Mouse (Mus musculus): ENCODE results near the gene Jup.
"Not testable (repeated sequence)": the region's sequence is repeated elsewhere in the genome, so short reads cannot be mapped to it uniquely, and the experiment has no call there.

Gene Jup

DNA sequence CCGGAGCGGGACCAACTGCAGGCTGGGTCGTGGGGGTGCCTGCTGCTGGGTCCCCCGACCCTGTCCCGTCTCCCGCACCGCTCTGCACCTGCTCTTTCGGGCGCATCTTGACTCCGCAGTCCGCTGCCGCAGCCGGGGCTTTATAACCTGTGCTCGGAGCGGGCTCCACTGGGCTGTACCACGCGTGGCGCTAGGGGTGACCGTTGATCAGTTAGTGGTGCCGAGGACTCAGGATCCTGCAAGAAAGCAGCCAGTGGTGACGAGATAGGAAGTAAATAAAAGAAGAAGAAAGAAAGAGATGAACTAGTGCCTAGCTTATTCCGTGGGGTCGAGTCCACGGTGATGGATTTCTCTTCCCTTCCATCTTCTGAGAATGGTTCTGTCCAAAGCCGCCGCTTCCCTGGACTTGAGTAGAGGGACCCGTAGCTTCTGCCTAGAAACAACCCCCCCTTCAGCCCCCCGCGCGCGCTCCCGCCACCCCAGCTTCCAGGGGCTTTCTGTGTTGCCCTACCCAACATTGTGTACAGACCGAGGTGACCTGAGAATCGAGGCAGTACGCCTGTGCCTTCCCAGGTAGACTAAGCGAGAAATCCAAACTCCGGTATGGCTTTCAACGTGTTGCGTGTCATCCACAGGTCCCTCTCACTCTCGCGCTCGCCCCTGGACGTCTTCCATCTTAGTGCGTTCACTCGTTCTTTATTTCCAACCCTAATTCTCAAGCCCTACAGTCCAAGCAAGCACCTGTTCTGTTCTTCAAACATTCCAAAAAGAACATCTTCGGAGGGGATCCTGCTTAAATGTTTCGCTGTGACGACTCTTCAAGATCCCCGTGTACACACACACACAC lies 41.4 kb downstream of the Jup start, which contains the start of gene Hap1:
TSS of gene Hap1 (minus strand) at position 157 of the 847 bp plus-strand sequence.
- DNase-seq: peak; percentile 84

DNA sequence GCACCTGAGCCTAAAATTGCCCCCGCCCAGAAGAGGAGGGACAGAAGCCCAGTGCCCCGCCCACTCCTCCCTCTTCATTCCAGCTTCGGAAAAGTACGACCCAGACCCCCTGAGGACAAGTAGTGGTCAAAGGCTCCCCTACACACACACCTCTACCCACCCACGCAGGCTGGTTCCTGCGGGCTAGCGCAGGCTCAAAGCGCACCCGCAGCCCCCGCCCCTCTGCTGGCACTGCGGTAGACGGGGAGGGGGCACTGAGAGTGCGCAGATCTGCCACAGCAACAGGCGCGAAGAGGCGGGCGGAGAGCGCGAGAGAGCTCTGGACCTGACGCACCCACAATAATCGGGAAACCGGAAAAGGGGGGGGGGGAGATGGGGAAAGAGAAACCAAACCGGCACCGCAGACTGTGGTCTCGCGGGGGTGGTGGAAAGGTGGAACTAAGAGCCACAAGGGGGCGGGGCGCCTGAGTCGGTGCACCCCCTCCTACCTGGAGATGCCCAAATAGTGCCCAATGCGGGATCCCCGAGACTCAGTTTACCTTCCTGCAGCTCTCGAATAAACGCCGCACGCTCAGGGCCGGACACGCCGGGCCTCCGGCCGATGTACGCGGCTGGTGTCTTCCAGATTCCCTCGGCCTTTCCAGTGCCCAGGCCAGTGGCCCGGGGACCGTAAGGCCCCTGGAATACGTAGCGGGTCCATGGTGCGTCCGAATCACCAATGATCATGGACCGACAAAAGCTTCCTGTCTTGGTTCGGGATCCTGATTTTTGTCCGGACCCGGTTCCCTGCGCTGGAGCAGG lies 42.2 kb downstream of the Jup start:
- DNase-seq: peak; percentile 62

DNA sequence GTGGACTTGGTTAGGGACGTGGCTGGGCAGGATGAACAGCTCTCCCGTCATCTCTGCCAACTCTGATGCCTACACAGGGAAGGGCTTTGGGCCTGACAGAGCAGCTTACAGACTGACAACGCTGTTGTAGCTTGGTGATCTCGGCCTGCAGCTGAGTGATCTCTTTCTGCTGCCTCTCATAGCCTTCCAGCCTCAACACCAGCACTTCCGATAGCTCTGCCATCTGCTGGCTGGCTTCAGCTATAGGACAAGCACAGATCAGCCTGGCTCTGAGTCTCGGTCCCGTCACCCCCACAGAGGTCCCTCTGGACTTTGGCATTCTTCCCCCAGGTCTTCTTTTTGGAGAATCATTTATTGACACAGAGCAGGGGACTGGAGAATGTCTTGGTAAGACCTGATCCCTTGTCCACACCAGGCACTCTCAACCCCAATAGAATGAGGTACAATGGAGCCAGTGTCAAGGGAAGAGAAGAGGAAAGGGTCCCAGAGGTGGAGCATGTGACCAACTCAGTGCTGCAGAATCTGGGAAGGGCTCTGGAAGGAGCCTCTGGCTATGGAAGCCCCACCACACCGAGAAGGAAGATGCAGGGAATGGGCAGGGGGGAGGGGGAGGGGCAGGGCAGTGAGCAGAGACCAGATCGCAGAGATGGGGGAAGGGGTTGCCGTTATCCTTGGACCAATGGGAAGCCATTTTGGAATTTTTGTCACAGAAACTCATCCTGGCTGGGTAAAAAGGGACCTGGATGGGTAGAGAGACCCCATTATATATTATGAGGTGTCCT lies 45.3 kb downstream of the Jup start:
- peak; percentile 59 for DNase-seq

DNA sequence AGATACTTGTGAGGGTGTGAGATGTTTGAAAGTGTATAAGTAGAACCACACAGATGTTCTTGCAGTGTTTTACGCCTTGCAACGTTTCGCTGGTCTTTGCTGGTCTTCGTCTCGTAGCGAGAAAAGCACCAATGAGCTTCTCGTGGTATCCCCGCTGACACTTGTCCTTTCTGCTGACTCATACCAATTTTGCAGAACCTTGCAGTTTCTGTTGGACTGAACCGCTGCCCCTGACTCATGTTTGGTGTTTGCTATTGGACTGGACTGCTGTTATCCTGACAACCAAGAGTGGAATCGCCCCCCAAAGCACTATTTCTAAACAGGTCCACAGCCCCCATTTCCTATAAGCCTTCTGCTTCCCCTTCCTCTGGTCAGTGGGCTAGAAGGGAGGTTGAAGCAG lies 53.3 kb downstream of the Jup start:
- no peak for DNase-seq

DNA sequence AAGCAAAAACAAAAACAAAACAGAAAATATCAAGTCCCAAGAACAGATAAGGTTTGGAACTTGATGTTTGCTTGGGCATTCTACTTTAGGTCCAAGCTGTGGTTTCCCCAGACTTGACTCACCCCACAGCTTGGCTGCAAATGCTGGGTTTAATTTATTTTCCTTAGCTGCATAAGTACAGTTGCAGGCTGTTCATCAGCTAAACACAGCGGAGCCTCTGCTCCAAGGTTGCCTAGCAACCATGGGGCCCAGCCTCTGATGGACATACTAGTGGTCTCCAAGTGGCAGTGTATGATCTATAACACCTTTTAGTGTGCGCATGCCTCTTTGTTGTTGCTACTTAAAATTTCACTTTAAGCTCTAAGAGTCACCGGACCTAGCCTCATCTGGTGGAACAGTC lies 61.8 kb downstream of the Jup start:
- DNase-seq: no peak

DNA sequence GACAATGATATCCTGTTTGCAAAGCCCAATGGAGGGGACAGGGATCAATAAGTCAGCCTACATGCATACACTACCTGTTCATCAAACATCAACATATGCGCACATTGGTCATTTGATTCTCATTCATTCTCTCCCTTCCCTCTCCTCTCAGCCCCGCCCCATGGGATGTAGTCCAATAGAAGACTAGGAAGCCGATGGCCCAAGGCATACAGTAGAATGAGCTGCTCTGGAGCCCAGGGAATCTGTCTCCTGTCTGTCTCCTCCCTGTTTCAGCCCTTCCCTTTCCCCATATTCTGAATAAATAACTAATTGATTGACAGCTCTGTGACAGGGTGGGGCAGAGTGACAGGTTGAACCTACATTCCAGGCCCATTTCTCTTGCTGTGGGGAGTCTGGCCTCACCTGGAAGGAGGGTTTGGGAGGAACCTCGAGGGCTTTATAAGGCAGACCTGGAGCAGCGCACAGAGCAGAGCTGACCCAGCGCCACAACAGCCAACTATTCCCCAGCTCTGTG lies 63.6 kb downstream of the Jup start, which contains the start of gene Gast:
TSS of gene Gast (plus strand) at position 464 of the 514 bp plus-strand sequence.
- DNase-seq: no peak

DNA sequence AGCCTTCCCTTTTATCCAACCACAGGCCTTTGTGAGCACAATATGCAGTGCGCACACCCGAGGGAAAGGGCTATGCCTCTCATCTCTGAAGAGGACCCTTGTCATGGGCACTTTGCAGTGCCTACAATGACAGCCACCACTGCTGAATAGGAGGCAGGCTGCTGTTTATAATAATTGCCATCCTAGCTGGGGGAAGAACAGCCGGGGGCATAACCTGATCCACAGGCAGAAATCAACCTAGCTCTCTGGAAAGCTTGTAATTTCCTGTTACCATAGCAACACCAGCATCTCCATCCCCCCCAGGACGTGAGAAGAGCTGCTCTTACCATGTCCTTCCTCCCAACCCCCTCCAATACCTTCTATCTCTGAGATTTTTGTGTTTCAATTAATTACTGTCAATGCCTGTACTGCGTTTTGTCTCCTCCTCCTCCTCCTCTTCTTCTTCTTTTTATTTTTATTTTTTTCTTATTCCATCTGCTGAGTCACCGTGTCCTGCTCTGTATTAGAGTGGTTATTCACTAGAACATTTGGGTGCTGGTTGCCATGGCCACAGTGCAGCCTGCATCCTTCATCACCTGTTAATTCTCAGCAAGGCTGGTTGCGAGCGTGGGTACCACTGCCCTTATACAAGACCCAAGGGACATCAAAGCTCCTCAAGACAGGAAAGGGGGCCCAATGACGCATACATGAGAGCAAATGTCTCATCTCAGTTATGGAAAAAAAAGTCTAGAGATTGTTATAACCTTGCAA lies 64.6 kb downstream of the Jup start:
- no peak for DNase-seq

DNA sequence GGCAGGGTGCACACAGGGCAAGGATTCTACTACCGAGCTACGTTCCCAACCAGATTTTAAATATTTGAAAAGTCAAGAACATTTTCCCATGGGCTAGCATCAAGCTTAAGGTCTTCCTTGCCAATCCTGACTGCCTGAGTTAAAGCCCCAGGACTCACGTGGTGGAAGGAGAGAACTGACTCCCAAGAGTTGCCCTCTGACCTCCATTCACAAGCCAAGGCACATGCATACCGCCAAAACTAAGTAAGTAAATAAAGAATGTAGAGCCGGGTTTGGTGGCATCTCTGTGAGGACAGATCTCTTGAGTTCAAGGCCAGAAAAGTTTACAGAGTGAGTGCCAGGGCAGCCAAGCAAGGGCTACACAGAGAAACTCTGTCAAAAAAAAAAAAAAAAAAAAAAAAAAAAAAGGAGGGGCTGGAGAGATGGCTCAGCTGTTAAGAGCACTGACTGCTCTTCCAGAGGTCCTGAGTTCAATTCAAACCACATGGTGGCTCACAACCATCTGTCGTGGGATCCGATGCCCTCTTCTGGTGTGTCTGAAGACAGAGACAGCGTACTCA lies 66.7 kb downstream of the Jup start:
- not testable (repeated sequence) for DNase-seq

DNA sequence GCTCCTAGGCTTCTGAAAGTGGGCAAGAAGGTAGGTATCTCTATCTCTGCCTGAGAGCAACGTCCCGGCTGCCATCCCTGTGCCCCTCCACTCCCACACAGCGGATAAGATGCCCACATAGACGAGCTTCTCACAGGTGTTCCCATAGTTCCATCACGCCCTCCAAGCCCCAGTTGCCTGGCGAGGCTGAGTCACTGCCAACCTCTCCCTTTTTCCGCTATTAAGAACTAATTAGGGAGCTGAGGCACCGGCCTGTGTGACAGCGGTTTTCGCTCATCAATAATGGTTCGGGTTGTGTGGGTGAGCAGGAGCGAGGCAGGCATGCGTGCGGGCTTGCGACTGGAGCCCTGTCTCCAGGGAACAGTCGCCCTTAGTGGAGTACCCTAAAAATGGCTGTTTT lies 67.3 kb downstream of the Jup start:
- no peak for DNase-seq

DNA sequence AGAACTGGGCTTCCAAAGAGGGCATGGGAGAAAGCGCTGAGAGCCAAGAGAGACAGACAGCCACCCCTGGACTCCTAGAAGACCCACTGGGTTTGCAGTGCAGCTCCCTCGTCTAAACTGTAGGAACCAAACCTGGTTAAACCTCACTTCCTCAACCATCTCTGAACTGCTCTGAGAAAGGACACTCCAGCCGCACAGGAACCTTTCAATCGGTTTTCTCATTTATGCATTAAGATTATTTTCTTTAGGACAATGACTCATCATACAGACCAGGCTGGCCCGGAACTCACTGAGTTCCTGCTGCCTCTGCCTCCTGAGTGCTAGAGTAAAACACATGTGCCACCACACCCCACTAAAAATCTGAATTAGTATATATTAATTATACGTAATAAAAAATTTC lies 69.8 kb downstream of the Jup start:
- DNase-seq: no peak

DNA sequence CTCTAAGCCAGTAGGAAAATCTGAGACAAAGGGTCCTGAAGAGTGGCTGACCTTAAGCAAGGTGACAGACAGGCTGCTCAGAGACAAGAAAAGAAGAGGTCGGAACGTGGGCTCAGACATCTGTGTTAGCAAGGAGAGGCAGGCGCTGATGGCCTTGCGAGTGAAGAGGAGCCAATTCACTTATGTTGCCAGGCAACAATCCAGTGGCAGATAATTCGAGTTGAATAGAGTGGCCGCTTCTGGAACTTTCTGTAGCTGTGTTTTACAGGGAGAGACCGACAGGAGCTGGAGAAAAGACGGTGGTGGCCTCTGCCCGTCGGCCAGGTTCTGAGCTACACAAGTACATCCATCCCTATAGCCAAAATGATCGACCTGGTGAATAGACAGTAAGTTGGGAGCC lies 70.2 kb downstream of the Jup start:
- DNase-seq: no peak

DNA sequence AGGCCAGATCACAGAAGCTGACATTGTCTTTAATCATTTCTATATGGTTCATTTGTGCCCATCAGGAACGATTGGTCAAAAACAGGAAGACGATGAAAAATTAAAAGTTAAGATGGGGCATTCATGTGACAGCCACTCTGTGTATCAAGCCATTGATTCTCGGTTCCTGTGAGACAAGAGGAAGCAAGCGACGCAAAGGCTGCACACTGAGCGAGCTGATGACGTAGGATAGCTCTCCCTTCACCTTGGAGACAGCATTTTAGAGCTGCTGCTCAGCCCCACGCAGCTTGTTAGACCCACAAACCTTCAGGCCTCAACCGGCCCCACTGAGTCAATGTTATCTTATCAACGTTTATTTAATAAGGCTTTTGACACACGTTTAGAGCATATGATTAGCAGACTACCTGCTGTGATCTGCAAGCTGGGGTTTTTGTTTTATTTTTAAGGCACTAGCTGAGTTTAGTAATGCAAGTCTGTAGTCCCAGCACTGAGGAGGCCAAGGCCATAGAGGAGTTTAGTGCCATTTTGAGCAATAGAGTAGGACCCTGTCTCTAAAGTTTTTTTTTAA lies 72.4 kb downstream of the Jup start:
- DNase-seq: no peak

DNA sequence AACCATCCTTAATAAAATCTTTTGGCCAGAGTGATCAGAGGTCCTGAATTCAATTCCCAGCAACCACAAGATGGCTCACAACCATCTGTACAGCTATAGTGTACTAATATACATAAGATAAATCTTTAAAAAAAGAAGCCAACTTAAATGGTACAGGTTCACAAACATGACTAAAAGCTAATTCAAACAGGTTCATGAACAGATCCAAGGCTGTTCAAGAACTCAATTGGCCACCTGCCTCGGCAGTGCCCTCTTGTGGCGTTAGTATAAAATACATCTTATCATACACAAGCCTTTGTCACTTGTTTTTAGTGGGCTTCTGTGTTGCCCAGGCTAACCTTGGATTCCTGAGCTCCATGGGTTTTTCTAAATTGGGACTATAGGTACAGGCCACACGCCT lies 74.0 kb downstream of the Jup start:
- DNase-seq: peak; percentile 74

DNA sequence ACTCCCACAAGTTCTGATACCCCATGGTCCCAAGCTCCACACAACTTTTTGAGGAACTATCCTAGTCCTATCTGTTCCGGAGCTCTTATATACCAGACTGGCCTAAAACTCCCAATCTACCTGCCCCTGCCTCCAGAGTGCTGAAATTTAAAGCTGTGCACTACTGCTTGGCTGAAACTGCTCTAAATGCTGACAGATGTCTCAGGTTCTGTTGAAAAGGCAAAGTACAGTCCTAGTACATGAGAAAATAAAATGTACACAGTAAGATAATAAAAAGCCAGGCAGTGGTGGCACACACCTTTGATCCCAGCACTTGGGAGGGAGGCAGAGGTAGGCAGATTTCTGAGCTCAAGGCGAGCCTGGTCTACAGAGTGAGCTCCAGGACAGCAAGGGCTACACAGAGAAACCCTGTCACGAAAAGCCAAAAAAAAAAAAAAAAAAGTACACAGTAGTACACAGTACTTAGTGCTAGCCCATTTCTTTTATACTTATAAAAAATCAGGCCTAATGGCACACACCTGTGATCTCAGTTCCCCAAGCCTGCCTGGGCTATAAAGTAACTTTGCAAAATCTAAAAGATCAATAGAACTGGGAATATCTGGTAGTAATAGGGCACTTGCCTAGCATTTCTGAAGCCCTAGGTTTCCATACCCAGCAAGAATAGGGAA lies 74.8 kb downstream of the Jup start:
- DNase-seq: no peak

DNA sequence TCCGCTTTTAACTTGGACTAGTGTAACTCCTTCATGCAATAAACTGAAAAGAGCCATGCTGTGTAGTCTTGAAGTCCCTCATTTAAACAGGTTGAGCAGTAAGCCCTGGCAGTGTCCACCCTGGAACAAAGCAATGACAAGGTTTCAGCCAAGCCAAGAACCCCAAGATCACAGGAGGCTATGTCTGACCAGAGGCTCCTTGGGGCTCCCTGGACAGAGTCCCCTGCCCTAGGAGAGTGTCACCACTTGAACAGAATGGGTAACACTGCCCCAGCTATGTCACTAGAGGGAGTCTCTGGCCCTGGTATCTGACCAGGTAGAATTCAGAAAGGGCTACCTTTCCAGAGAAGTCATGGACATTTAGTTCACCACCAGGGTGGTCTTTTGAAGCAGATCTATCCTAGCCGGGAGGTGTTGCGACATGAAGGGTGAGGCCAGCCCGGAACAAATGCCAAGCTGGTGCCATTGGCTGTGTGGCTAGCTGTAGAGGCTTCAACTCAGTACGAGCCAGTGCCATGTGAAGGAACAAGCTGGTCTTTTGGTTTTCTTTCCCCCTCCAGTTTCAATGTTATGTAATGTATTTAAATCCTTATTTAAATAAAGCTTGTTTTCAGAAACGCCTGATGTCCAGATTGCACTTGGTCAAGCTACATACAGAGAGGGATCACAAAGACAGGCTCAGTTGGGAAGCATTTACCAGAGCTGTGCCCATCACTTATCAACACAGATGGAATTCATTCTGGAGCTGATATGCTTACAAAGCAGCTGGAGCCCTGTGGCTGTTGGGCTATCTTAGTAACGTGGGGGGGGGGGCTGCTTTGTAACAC lies 75.9 kb downstream of the Jup start:
- not testable (repeated sequence) for DNase-seq

DNA sequence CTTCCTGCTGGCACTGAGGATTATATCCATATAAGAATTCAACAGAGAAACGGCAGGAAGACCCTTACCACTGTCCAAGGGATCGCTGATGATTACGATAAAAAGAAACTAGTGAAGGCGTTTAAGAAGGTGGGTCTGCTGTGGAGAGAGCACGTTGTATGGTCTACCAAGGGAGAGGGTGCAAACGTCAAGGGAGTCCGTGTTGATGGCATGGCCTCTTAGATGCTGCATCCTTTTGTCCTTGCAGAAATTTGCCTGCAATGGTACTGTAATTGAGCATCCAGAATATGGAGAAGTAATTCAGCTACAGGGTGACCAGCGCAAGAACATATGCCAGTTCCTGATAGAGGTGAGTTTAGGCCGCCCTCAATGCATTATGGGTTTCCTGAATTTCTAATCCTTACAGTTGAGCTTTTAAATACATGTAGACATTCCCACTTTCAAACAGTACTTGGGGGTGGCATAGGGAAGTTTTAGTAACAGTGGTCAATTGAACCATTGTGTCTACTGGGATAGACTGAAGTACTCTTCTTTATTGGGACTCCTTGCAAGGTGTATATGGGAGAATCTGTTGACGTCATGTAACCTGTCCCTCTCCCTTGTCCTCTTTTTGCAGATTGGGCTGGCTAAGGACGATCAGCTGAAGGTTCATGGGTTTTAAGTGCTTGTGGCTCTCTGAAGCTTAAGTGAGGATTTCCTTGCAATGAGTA lies 76.7 kb downstream of the Jup start:
- DNase-seq: not testable (repeated sequence)

DNA sequence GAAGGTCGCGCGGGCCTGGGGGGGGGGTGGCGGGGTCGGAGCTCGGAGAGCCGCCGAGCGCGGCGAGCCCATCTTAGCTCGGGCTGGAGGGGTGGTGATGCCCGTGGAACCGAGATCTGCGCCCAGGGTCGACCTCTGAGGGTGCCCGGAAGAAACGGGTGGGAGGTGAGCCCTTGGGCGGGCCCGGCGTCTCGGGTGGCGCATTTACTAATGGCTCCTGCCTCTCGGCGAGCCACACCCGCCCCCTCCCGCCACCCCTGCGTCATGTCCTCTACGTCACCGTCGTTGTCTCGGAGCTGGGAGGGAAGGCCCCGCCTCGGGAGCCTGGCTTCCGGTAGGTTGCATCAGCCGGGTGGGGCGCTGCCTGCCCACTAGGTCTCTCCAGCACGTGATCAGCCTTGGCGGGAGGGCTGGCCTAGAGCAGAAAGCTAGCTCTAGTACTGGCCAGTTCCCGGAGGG lies 77.4 kb downstream of the Jup start:
- peak; percentile 98 for DNase-seq

DNA sequence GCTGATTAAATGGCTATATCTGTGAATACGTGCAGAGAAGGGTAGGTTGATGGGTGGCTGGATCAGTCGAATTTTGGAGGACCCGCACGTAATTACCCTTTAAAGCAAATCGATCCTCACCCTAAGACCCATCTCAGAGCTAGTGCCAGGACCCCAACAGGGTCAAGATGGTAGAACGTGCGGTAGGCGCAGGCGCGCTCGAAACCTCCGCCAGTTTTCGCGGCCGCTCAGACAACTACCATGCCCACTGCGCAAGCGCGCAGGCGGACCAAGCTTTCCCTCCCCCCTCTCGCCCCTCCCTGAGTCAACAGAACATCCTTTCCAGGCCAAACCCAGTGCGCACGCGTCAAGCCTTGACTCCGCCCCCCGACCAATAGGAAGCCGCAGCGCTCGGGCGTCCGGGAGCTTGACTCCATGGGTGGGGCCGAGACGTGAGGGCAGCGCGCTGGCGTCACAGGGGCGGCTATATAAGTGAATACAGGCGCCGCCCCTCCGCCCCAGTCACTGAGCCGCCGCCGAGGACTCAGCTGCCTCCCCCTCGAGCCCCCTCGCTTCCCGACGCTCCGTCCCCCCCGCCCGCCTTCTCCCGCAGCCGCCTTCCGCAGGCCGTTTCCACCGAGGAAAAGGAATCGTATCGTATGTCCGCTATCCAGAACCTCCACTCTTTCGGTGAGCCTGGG lies 77.9 kb downstream of the Jup start, which contains the start of gene Eif1:
TSS of gene Eif1 (plus strand) at position 394 of the 680 bp plus-strand sequence.
- peak; percentile 100 for DNase-seq

Measured in kidney, postnatal 10 days (tissue).